Mouse (Mus musculus): ENCODE data around the gene Rangap1.

DNA sequence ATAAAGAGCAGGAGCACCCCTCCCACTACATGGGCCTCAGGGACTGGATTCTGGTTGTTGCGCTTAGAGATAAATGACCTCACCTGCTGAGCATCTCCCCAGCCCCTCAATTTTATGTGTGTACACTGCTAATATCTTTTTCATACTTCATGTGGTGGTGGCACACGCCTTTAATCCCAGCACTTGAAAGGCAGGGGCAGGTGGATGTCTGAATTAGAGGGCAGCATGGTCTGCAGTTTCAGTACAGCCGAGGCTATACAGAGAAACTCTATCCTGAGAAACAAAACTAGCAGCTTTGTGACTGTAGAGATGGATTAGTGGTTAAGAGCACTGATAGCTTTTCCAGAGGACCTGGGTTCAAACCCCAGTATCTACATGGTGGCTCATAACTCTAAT is 42.2 kb downstream of the Rangap1 start:
- TF ChIP-seq CTCF (IDR thresholded peaks at IDR 0.05; ENCODE audit: insufficient read depth, low read length) (no peak), POLR2A (IDR thresholded peaks at IDR 0.05; ENCODE audit: borderline replicate concordance, extremely low read depth, low read depth, low read length) (no peak)
